Mouse (Mus musculus) kidney, adult 2 months (tissue): Measurements from ENCODE around the gene Anapc1.

ENCODE experiments used
- CTCF ChIP-seq: fragments of 200-500 bp; conservative IDR thresholded peaks from 2 replicates; pipeline ENCODE4 v1.5.1; 2011; ENCODE audit warnings: low read depth, mild to moderate bottlenecking, control low read depth, low read length, moderate library complexity, mixed read lengths; ENCODE audit not compliant: insufficient read depth, insufficient read length
- POLR2A ChIP-seq: fragments of 200-500 bp; IDR thresholded peaks from one replicate; pipeline ENCODE4 v1.6.1; 2011; ENCODE audit warnings: low read depth, low read length, control low read depth

DNA sequence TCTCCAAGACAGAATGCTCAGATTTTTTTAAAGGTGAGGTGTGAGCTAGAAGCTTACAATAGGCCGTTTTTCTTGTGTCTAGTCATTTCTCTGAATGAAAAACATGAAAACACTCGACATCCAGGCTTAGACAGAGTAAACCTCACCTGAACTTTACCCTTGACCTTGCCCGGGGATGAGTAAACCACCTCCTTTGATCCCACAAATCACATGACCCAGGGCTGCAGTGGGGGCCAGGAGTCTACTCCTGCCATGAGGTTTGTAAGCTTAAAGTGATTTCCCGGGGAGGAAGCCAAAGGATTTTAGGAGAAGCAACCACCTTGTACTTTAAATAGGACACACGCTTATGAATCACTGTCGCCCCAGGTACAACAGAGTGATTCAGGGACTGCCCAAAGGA, 119.2 kb downstream of the Anapc1 start:
- TF ChIP-seq CTCF (no peak), POLR2A (no peak)
